Mouse (Mus musculus) effector memory CD4-positive, alpha-beta T cell, adult 7 months (primary cell): Measurements from ENCODE around the gene Mypop. TPM values are rescaled to one million over a fixed set of nuclear protein-coding genes. Genes with fewer than 3 reads are reported as not detected.

Experiments used
- polyA plus RNA-seq: library from polyadenylated mRNA; unstranded; fragments of 100-300 nt; shearing (Covaris generic); gene quantifications from one replicate; pipeline ENCODE4 v1.2.1, GENCODE M21; 2017

The Mypop gene
- 5.5 TPM for polyA plus RNA-seq

DNA sequence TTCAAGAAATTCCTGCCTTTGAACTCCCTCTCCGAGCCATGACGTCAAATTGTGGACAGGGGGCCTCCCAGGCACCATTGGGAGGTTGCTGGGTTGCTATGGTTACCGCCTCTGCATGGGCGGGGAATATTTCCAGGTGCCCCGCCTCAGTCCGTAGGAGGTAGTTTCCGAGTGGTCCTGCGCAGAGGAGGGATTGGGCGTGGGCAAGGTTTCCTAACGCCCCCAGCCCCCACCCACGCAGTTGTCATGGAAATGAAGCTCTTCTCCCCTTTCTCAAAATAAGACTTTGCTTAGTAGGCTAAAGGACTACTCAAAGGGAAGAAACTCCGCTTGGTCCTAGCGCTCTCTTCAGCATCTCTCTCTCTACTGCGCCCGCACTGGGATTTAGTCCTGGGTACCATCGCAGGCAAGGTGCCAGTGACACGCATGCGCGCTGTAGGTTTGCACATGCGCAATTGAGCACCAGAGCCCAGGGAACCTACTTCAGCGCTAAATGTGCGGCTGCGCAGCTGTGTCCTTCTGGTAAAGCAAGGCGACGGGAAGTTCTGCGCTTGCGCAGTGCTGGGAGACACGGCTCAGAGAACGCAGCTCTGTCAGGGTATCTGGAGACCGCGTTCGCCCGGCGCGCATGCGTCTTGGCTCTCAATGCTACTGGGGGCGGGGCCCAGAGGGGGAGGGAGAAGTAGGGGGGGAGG, at the start of gene Mypop:
Gene Mypop (plus strand): TSS at position 645 of the 695 bp plus-strand sequence.

DNA sequence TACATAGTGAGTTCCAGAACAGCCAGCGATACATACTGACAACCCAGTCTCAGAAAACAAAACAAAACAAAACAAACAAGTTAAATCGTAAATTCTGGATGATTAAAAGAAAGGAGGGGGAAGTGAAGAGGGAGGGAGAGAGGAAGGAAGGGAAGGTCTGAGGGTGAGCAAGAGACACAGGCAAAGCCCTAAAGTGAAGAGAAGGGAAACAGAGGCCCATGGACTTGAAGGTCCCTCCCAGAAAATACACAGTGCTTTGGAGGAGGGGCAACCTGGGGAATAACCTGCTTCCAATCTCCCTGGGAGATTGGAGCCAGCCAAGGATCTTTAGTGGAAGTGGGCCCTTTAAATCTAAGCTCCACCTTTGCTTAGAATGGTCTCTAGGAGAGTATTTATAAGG, 3.9 kb upstream of the Mypop start, which contains the start of gene Nanos2:
Gene Nanos2 (plus strand): TSS at position 301 of the 400 bp plus-strand sequence.

DNA sequence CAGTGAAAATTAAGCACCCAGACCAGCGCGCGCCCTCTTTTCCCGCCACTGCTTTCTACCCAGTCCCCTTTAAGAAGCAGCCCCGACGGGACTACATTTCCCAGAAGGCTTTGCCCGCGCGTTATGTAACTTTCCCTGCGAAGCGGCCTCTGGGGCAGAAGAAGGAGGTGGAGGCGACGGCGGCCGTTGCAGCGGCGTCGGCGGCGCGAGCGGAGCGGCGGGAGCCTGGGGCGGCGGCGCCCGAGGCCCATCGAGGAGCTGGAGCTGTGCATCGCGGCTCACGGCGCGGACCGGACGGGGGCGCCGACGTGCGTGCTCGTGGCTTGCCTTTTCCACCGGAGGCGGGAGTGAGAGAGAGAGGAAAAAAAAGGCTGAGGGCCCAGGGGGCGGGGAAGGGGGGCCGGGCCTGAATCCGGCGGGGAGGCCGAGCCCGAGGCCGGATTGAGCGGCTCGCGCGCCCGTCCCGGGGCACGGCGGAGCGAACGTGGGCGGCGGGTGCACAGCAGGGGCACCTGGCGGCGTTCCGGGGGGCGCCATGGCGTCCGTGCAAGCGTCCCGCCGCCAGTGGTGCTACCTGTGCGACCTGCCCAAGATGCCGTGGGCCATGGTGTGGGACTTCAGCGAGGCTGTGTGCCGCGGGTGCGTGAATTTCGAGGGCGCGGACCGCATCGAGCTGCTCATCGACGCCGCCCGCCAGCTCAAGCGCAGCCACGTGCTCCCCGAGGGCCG, 13.0 kb downstream of the Mypop start, which contains the start of gene Irf2bp1:
Gene Irf2bp1 (plus strand): TSS at position 143 of the 729 bp plus-strand sequence.

DNA sequence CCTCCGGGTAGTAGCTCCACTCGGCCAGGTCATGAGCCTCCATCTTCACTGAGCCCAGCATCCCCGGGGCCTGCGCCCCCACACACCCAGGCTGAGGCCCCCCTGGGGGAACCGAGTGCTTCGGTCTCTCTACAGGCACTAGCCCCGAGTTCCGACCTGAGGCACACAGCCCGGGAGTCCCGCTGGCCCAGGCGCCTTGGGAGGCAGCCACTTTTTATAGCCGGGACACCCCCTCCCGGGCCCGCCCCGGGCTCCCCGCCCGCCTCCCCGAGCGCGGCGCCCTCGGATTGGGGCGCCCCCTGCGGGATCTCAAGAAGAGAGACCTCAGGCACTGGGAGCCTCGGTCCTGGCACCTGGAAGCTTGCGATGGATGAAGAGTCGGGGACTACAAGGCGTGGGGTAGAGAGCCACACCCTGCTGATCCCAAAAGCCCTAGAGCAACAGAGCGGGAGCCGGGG, 32.3 kb downstream of the Mypop start, which contains the start of gene Foxa3:
Gene Foxa3 (minus strand): TSS at position 182 of the 458 bp plus-strand sequence.

DNA sequence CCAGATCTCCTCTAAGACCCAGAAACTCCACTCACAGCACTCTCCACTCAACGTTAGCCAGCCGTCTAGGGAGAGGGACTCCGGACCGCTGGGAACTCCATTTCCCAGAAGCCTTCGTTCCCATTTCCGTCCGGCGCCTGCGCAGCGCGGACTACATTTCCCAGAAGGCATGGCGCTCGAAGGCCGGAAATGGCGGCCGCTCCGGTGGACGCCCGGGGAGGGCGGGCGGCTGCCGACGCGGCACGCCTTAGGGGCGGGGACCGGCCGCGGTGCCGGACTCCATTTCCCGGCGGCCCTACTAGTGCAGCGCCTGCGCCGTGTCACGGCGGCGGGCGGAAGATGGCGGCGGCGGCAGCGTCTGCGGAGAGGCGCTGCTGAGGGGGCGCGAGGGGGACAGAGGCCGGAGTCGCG, 33.1 kb downstream of the Mypop start, which contains the start of gene Sympk:
Gene Sympk (plus strand): TSS at position 282 of the 411 bp plus-strand sequence.

Other genes with a start within 250 kb of the Mypop start
- 0.18 TPM for gene Psg19, start 192.7 kb upstream of the Mypop start, polyA plus RNA-seq
- gene Psg17, start 169.6 kb upstream of the Mypop start, polyA plus RNA-seq, result not detected
- gene Mill2, start 151.3 kb upstream of the Mypop start, polyA plus RNA-seq, result 1.1 TPM
- gene Pglyrp1, start 119.9 kb upstream of the Mypop start, polyA plus RNA-seq, result 84.2 TPM
- gene Ccdc61, start 80.8 kb upstream of the Mypop start, polyA plus RNA-seq, result 23.0 TPM
- not detected for gene Nova2, start 65.4 kb upstream of the Mypop start, polyA plus RNA-seq
- not detected for gene Nanos2, start 3.8 kb upstream of the Mypop start, polyA plus RNA-seq
- 32.3 TPM for gene Irf2bp1, start 12.8 kb downstream of the Mypop start, polyA plus RNA-seq
- gene Foxa3, start 32.3 kb downstream of the Mypop start, polyA plus RNA-seq, result not detected
- 17.2 TPM for gene Sympk, start 33.1 kb downstream of the Mypop start, polyA plus RNA-seq
- not detected for gene Rsph6a, start 63.4 kb downstream of the Mypop start, polyA plus RNA-seq
- gene Dmwd, start 85.0 kb downstream of the Mypop start, polyA plus RNA-seq, result not detected
- gene Dmpk, start 92.6 kb downstream of the Mypop start, polyA plus RNA-seq, result not detected
- not detected for gene Six5, start 103.3 kb downstream of the Mypop start, polyA plus RNA-seq
- gene Gm4969, start 127.1 kb downstream of the Mypop start, polyA plus RNA-seq, result not detected
- 10.6 TPM for gene Fbxo46, start 128.6 kb downstream of the Mypop start, polyA plus RNA-seq
- 9.3 TPM for gene Qpctl, start 158.0 kb downstream of the Mypop start, polyA plus RNA-seq
- gene Snrpd2, start 158.5 kb downstream of the Mypop start, polyA plus RNA-seq, result 34.4 TPM
- not detected for gene Gipr, start 174.9 kb downstream of the Mypop start, polyA plus RNA-seq
- gene Eml2, start 185.2 kb downstream of the Mypop start, polyA plus RNA-seq, result 11.0 TPM
- not detected for gene Gpr4, start 221.3 kb downstream of the Mypop start, polyA plus RNA-seq
- gene Opa3, start 237.1 kb downstream of the Mypop start, polyA plus RNA-seq, result 66.0 TPM